Mouse (Mus musculus) kidney, adult 8-10 months (tissue): ENCODE results near the gene Layn.
A peak's percentile ranks its signal among the peaks of the same experiment; 100 is the strongest.

Experiments
- DNase-seq, 2 experiments: peaks; one replicate each; pipeline ENCODE4 v3.0.0; 2022

Layn gene

GRCm38 (mm10) chr9:51031603-51032002 lies 45.3 kb downstream of the Layn start:
- no peak for DNase-seq

DNA sequence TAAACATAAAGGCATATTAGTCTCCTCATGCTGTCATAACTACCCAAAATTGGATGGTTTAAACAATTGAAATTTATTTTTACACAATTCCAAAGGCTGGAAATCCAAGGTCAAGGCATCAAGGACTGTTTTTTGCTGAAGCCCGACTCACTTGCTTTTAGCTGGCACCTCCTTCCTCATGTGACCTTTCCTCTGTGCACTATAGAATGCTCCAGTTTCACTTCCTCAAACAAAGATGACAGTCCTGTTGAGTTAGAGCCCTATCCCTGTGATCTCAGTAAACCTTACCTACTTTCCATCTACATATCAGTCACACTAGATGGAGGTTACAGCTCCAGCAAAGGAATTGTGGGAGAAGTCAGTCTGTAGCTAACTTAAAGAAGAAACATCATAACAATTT lies 46.7 kb downstream of the Layn start:
- no peak for DNase-seq

GRCm38 (mm10) chr9:51026952-51027351 lies 49.9 kb downstream of the Layn start:
- DNase-seq, result no peak

DNA sequence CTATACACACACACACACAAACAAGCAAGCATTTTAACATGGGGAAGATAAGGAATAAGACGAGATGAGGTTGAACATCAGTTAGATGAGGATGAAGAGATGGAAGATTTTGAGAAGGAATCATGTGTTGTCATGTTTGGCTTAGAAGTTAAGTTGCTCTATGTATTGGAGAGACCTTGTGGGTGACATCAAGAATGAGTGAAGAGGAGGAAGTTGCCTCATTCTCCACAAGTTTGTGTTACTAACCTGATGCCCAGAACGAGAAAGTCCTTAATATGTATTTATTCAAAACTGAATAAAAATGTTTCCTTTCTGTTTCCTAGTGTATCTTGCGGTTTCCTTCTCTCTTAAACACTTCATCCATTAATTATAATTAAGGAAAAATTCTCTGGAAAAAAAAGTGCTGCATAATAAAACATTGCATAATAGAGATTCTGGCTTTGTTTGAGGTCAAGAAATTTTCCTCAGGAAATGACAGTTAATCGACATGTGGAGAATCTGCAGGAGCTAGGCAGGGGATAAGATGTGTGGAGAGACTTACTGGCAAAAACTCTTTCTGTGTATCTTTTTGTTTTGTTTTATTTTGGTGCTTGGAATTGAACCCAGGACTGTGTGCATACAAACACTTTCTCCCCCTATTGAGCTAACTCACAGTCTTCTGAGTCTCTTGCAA lies 55.6 kb downstream of the Layn start:
- no peak for DNase-seq

- DNase-seq, result no peak
Observed at GRCm38 (mm10) chr9:51020351-51020750, 56.5 kb downstream of the Layn start.

- DNase-seq, result no peak
Observed at GRCm38 (mm10) chr9:51019670-51020069, 57.2 kb downstream of the Layn start.

DNA sequence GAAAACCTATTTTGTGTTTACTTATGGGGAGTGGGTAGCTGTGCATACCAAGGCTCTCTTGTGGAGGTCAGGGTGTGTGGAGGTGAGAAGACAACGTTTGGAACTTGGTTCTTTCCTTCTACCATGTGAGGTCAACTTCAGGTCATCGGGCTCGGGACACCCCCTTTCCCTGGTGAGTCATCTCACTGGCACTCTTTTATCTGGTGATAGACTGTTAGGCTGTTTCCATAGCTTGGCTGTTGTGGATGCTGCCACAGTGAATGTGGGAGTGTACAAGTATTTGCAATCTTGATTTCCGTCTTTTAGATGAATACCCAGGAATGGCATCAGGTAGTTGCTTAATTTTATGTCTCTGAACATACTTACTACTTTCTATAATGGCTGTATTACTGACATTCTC lies 61.2 kb downstream of the Layn start:
- no peak for DNase-seq

GRCm38 (mm10) chr9:51013644-51014043 lies 63.2 kb downstream of the Layn start:
- DNase-seq, result no peak

GRCm38 (mm10) chr9:51009656-51009950 lies 67.3 kb downstream of the Layn start:
- no peak for DNase-seq

GRCm38 (mm10) chr9:51008841-51009655 lies 67.8 kb downstream of the Layn start, which contains the start of gene Sik2:
Sik2 (minus strand) TSS chr9:51009073.
- peak; percentile 82 to 85 for DNase-seq

DNA sequence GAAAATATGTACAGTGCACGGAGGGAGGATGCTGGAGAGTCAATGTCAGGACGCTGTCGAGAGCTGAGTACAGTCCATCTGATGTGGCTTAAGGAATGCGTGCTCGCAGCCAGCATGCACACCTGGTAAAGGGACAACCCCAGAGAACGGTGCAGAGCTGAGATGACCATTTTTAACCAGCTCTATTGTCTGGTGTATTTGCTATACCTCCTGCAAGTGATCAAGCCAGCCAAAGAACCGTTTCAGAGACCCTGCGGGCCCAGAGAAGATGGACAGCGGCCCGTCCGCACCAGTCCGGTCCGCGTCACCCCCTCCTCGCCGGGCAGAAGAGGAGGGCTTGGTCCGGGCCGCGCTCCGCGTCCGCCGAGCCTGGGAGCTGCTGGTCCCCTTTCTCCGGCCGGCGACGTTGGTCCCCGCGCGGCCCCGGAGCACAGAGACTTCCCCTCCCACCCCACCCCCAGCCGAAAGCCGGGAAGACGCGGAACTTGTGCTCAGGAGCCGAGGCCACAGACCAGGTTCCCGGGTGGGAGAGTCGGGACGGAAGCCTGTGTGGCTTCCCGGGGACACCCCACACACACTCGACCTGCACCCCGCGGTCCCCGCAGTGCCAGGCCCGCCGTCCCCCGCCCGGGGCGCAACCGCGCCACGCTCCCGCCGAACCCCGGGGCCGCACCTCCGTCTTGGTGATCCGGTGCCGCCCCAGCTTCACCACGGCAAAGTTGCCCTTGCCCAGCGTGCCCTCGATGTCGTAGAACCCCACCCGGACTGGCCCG lies 68.6 kb downstream of the Layn start:
- peak in 1 of 2 experiments; percentile 22 for DNase-seq

- no peak for DNase-seq
Observed at GRCm38 (mm10) chr9:51007726-51008067, 69.2 kb downstream of the Layn start.

- peak; percentile 30 to 43 for DNase-seq
Observed at GRCm38 (mm10) chr9:51006846-51007245, 70.0 kb downstream of the Layn start.
